Mouse (Mus musculus) large intestine, adult 2 months (tissue): Measurements from ENCODE around the gene Eea1. TPM values are rescaled to one million over a fixed set of nuclear protein-coding genes. Genes with fewer than 3 reads are reported as not detected.
"Not testable (repeated sequence)": the region's sequence is repeated elsewhere in the genome, so short reads cannot be mapped to it uniquely, and the experiment has no call there.

Experiments used
- DNase-seq: peaks from one replicate; pipeline ENCODE4 v3.0.0-alpha.2; 2012; ENCODE audit warnings: low read depth, low spot score
- WGBS: fragments of 180-500 bp; shearing (Covaris S2); methylation state at CpG from one replicate; pipeline ENCODE4 v1.1.7; 2018; 5-methylcytosine and 5-hydroxymethylcytosine counted together
- polyA plus RNA-seq: library from polyadenylated mRNA; depleted of rRNA; stranded (reverse); fragments of >200 nt; gene quantifications from 2 replicates; pipeline ENCODE4 v1.2.3, GENCODE M21; 2012; rRNA removed

Eea1 gene
- 2.3 and 4.2 TPM in 2 replicates for polyA plus RNA-seq

DNA sequence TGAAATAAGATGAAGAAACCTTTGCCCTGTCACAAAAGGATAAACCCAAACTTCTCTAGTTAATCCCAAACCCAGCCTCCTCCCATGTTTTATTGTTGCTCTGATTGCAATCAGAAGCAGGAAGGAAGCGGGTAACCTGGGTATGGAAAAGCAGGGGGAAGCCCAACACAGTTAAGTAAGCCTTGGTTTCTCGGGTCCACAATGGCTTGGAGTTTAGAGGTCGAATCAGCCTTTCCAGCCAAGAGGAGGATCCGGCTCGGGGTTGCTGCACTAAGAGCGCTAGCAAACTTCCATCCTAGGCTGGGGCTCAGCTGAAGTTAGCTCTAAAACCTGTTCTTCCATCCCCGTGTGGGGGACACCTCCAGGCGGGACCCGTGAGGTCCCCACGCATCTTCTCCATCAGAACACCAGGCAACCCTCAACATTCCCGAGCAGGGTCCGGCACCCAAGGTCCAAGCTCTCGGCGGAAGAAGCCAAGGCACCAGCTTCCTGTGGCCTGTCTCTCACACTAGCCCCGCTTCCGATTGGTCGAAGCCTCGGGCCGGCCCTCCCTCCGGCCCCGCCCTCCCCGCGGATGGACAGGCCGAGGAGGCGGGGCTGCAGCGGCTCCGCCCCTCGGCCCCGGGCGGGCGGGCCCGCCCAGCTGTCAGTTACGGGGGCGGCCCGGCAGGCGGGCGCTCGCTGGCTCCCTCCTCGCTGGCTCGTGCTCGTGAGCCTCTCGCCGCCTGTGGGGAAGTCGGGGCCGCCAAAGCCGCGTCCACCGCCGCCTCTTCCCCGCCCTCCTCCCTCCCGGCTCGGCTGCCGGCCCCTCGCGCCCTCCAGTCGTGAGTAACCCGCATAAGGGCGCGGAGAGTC lies at the start of gene Eea1:
Gene Eea1 (plus strand): TSS at position 605 of the 855 bp plus-strand sequence.
- DNase-seq, result peak; percentile 81
- WGBS, result under 1% methylated on average over 57 of the region's 59 CpGs

DNA sequence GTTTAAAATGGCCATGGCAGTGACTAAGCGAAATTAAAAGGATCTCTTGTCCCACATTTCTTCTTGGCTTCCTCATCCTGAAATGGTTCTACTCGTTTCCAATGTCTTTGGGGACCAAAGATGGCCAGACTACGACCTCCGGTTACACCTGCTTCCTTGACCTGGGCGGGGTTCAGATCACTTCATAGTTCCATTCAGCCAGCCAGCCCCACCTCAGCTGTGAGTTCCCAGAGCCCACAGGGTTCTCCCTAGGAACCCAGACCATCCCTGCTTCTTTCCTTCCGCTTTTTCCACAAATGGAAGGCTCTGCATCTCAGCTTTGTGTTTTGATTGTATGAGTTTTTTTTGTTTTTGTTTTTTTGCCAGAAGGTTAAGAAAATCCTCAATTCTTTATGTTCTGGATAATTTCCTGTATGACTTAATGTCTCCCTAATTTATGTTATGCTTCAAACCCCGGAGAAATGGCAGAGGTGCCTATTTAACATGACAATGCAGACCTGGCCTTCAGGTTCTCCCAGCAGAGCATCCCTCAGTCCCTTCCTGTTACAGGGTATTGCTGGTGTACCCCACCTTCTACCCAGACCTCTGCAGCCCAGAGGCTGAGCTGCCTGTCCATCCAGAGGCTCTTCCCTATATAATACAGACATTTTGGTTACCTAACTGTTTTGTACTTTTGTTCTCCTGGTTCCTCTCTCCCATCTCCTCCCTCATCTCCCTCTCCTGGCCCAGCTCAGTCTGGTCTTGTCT lies 49.1 kb upstream of the Eea1 start:
- 62% methylated on average over 7 of the region's 7 CpGs for WGBS
- no peak for DNase-seq

DNA sequence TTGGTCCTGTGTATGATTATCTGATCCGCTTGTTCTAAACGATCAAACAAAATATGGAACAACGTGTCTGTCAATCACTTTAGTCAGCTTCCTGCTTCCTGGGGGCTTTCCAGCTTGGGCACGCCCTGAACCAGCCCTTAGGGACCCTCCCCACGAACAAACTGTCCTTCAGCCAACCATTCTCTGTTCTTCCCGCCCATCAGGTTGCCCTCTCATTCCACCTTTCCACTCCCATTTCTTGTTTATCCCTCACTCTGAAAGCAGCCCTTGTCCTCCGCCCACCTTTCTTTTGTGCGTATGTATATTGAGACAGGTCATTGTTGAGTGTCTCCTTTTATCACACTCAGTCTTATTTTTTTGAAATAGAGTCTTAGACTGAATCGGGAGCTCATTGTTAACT lies 48.3 kb upstream of the Eea1 start:
- 65% methylated on average over 9 of the region's 9 CpGs for WGBS
- no peak for DNase-seq

DNA sequence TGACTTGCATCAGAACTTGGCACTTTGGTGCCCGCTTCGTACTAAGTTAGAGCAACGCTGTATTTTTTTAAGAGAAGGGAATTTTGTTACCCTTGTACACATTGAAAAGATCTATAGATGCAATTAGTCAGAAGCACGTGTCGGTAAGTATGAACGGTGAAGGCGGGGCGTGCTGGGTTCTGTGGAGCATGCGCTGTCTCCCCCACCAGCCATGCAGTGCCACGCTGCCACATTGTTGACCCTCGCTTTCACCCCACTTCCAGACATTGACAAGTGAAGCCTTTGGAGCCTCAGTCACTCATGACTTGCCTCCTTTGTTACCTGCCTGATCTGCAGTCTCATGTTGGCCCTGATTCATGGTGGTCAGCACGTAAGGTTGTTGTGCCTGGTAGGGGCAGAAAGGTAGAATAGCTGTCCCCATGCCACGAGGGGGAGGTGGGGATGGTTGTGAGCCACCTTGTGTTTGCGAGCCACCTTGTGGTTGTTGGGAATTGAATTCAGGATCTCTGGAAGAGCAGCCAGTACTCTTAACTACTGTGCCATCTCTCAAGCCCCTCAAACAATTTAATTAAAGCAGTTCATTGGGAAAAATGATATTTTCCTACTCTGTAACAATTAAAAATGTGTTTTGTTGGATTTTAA lies 47.0 kb upstream of the Eea1 start:
- WGBS, result 91% methylated on average over 14 of the region's 14 CpGs
- no peak for DNase-seq

DNA sequence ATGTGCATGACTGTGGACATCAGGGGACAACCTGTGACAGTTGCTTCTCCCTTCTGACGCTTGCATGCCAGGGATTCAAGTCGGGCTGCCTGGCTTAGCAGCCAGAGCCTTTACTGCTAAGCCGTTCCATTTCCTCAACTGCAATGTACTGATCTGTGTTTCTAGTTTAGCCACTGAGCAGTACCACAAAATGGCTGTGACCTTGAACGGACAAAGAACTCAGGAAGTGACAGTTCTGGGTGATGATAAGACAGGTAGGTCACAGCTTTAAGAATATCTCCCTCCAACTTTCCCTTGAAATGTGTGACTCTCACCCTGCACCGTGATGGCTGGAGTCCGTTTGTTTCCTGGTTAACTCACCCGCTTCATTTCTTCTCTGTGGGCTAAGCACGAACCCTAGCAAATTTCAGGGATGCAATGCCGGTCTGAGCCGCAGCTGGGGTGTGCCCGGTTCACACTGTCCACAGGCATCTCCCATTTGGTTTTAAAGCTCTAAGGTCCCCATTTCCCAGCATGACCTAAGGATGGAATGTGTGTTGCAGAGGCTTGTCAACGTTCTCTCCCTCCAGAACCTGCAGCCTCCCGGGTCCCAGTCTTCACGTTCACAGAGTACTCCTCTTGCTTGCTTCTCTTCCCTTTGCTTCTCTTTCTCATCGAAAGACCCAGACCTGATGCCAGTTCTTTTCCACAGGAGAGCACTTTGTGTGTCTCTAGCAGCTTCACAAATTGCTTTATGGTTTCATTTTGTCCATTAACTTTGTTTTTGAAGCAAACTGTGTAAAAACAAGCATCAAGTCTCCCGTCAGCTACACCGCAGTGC lies 46.2 kb upstream of the Eea1 start:
- DNase-seq, result peak; percentile 25

DNA sequence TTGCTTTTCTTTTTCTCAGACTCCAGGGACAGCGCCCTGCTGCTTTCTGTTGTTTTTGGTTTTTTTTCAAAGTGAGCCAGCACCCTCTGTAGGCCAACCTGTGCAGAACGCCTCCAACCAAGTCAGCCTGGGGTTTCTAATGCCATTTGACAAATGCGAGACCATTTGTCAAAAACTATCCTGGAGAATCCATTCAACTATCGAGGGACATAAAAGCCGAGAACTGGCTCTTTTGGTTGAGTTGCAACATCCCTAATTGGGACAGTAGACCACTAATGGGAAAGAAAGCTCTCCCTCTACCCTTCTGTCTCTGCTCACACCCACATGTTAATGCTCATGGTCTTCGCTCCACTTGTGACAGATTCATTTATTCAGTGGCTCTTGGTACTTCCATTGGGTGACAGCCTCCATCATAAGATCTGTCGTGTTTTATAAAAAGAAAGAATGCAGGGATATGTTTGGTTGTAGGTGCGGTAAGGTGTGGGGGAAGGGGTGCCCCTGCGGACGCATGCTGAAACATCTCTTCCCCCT lies 45.5 kb upstream of the Eea1 start:
- DNase-seq, result peak; percentile 36
- WGBS, result 41% methylated on average over 10 of the region's 10 CpGs

More for the DNA sequence above, 46.2 kb upstream of the Eea1 start:
- 17% methylated on average over 17 of the region's 17 CpGs for WGBS

DNA sequence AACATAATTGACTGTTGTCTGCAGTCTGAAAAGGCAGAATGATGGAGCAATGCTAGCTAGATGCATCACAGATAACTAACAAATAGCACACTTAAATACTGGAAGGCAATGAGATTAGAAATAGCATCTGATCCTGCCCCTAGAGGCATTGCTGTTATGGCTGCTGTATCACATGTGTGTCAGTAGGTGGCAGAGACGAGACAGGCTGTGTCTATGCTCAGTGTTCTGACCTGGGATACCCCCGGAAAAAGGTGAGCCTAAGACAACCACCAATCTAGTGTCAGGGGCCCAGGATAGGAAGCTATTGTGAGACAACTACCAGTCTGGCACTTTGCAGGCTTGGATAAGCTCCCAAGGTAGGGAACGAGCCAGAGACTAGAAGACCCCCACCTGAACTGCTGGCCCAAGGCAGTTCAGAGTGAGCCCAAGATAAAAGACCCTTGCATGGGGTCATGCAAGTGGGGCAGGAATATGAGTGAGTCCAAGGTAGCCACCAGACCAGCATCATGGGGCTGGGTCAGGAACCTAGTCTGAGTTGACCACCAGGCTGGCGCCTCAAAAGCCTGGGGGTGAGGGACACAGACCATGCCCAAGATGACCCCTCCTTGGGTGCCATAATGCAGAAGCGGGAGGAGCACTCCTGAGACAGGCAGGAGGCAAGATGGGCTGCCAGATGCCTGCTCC lies 41.8 kb upstream of the Eea1 start:
- no peak for DNase-seq
- 58% methylated on average over 5 of the region's 5 CpGs for WGBS

DNA sequence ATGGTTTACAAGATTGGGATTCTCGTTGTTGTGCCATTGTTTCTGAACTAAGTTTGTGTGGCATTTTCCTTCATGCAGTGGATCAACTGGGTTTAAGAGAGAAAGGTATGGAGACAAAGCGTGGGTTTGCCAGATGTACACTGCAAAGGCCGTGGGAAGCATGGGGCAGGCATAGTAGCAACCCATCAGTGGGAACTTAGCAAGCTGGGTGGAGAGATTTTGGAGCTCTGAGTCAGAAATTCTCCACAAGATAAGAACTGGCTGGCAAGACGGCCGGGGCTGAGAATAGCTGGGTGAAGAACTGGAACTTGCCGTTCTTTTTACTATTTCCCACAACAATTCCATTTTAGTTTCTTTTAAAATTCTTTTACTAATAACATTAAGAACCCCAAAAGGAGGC lies 35.8 kb upstream of the Eea1 start:
- 81% methylated on average over 6 of the region's 6 CpGs for WGBS
- DNase-seq, result no peak

DNA sequence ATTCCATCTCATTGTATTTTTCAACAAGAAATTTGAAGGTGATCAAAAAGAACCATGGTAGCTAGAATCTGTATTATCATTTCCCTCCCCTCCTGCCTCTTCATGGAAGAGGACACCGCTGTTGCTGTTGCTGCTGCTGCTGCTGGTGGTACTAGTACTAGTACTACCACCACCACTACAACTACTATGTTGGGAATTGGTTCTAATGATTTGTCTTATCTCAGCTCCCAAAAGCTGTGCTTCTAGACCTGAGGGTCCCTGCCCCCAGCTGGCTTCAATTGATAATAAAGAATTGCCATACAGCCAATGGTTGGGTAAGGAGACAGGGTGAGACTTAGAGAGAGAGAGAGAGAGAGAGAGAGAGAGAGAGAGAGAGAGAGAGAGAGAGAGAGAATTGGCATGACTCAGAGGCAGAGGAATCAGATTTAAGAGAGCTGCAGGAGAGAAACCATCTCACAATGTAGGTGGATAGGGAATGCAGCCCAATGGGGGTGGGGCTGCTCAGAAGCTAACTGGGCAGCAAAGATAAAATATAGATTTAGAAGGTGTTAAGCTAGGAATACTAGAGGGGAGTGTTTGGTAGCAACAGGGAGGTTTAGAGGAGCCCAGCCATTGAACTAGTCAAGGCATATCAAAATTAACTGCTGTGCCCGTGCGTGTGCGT lies 31.1 kb upstream of the Eea1 start:
- WGBS, result 97% methylated on average over 4 of the region's 4 CpGs

DNA sequence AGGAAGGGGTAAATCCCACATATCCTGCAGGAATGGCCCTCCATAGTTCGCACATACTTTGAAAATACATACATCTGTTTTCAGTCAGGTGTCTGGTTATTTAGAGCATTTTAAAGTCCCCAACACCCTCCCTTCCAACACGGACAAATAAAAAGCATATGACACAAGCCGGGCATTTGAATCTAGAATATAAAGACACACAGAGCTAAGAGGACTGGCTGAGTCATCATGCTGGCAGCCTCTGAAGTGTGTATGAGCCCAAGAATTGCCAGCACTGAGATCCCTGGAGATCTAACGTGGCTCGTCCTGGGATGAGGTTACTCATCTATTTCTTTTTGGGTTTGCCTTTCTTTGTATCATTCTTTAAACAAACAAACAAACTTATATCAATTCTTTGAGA lies 29.4 kb upstream of the Eea1 start:
- WGBS, result 43% methylated on average over 5 of the region's 5 CpGs
- DNase-seq, result no peak

More for the DNA sequence above, 31.1 kb upstream of the Eea1 start:
- no peak for DNase-seq

DNA sequence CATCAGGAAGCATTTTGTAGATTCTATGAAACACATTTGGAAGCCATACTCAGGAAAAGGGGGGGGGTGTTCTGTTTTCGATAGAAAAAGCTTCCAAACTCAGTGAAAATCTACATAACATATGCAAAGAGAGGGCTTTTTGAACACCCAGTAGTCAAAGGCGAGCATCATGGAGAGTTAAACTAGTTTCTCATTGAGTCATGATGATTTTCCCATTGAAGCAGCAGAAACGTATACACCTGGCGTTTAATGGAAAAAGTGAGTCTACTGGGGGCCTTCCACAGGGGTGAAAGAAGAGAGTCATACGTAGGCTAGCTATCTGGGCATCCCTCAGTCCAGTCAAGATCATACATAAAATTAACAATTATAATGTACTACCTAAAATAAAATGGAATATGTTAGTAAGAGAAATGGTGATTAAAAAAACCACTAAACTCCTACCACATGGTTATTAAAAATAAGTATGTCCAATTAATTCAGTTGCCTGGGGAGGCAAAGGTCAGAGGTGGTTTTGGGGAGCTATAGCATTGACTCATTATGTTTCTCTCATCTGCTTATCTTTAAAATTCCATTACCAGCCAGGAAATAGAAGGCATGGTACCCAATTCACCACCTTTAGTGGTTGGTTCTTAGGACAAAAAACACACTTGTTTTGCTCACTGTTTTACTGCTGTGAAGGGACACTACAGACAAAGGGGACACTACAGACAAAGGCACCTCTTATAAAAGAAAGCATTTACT lies 25.8 kb upstream of the Eea1 start:
- no peak for DNase-seq
- WGBS, result 92% methylated on average over 5 of the region's 5 CpGs

DNA sequence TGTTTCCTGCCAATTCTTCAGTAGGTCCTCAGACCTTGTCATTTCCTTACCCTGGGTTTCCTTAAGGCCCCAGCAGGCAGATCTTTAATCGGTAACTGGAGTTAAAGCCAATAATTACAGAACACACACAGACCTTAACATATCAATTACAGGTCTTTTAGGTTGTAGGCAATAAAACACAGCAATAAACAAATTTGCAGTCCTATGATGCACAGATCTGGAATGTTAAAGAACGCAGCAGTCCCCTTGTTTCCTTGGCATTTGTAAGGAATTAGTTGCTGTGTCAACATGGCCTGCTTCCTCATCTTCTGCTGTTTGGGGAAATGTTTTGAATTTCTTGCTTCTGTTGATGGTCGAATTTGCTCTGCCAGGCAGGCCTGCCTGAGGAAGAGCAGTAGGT lies 21.7 kb upstream of the Eea1 start:
- 5% methylated on average over 3 of the region's 3 CpGs for WGBS
- DNase-seq, result peak; percentile 31

DNA sequence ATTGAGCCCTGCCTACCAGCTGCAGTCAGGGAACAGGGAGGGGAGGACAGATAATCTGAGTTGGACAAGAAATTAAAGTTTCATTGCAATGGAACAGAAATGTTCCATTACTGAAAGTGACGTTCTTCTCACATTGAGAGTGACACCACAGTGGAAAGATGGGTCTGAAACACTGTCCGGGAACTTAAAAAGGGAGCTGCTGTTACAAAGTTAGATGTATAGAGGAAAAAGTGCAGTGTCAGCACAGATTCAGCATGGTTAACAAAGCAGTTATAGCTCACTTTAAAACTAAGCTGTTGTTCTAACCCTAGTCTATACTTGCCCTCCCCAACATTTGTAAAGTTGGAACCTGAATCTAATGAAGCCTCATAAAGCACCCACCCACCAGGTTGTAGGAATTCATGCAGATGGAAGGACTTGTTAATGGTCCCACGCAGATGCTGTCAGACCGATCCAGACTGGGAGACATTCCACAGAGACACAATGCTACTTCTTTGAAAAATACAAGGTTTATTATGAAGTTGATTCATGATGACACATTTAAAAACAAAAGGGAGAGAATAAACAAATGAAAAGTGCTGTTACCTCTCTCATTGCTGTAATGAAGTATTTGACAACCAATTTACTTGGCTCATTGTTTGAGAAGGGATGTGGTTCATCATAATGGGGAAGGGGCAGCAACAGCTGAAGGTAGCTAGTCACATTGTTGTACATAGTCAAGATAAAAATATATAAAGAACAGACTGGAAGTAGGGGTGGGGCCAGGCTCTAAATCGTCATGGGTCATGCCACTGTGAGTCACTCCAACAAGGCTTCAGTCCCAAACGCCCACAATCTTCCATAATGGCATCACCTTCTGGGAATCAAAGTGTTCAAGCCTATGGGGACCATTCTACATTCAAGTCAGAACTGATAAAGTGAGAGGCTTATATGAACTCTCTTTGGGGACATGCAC lies 16.9 kb upstream of the Eea1 start:
- WGBS, result 63% methylated on average over 6 of the region's 6 CpGs
- DNase-seq, result no peak

DNA sequence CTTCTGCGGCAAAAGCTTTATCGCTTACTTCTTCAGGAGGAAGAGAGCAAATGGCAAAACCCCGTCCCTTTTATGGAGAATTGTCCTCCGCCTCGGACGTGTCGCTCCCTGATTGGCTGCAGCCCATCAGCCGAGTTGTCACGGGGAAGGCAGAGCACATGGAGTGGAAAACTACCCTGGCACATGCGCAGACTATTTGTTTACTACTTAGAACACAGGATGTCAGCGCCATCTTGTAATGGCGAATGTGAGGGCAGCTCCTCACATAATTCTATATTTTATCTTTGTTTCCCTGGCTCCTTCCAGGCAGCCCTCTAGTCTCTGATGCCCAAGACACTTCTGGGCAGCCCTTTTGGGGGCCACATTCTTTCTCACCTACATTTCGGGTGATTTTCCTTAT lies 6.8 kb upstream of the Eea1 start:
- WGBS, result 92% methylated on average over 13 of the region's 13 CpGs
- DNase-seq, result not testable (repeated sequence)

DNA sequence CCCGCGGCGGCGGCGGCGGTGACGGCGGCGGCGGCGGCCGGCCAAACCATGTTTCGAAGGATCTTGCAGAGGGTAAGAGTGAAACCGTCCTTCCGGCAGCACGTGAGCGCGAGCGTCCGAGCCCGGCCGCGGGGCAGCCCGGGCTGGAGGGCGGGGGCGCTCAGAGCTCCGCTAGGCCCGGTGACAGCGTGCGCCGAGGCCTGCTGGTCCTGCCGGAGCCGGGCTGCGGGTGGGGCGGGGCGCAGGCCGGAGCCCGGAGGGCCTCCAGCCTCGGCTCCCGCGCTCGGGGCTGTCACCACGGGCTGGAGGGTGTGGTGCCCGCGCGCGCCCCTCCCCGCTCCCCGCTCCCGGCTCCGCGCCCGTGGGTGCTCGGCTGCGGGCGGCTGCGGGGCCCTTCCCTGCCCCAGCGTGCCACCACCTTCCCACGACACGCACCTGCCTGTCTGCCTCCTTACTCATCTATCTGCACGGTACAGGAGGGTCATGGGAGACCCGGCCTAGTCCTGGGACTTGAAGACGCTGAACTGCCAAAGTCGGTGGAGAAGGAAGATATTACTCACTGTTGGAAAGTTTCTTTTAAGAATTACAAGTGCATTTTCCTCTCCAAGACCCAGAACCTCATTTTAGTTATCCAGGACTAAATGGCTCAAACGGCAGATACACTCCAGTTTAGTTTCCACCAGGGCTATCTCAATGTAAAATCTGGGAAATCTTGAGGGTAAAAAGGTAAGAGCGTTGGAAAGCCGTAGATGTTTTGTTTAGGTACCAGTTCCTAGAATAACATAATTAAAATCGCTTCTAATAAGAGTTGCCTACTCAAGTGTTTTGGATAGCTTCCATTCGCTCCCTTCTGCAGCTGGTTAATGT lies 684 bp downstream of the Eea1 start:
- DNase-seq, result no peak
- WGBS, result 2% methylated on average over 69 of the region's 69 CpGs
